ENCODE assay signal across 10 mouse cellular contexts in the genomic region with DNA sequence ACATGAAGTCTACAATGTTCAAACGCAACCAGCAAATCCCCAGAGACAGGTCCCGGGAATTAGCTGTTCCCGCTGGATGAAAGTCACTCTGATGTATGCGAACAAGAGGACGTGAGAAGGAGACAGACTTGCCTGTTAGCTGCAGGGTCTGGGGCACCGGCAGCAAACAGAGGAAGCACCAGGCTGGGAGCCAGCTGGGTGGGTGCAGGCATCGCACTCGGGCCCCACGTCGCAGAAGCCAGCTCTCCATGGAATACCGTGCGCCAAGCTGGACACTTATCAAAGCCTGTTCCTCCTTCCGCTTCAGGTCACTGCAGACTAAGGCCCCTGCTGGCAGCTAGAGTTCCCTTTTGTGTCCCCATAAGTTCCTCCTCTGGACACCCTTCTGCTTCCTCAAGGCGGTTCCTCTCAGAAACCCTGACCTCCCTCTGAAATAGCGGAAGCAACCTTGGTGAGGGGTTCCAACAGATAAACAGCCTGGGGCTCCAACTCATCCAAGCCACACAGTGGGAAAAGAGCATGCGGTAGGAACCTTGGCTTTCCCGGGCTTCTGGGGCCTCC. TPM values are rescaled to one million over a fixed set of nuclear protein-coding genes. Genes with fewer than 3 reads are reported as not detected.
DNase-seq lines count a peak whose midpoint lies in the region; ATAC-seq and TF ChIP-seq lines count a peak whose summit lies in the region.
"Had no signal": no experiment of that assay in that cellular context is flagged by ENCODE, and none has a peak within 500 bp of the region (broad histone marks: within the 10 kb centered on the region; RNA-seq: fewer than 3 reads in every experiment).

Nfam1 (minus strand) TSS at position 326 of the 561 bp plus-strand sequence.

- no peak for TF ChIP-seq POLR2A in small intestine, adult 2 months (IDR thresholded peaks at IDR 0.05; ENCODE audit: low read depth, low read length)

- WGBS in kidney, embryonic 14.5 days, result 52% methylated on average over 17 of the region's 17 CpGs
- WGBS in lung, embryonic 14.5 days, result 33% methylated on average over 17 of the region's 17 CpGs
- 72% methylated on average over 17 of the region's 17 CpGs for WGBS in small intestine, adult 2 months

- DNase-seq in kidney, adult 9 months, result peak; percentile 34
- DNase-seq in heart, postnatal 36 days, result peak; percentile 46 to 56
- DNase-seq in lung, embryonic 14.5 days, result peak; percentile 49
- no peak for DNase-seq in cerebellum, adult 11 months
- no peak for DNase-seq in right cerebral cortex, postnatal 25 days

- no peak within 1 kb of the TSS for H3K4me3 ChIP-seq in kidney, embryonic 14.5 days (ENCODE audit: low read length)
- no peak within 1 kb of the TSS for H3K4me3 ChIP-seq in lung, embryonic 14.5 days (ENCODE audit: low read depth, low read length)
- H3K4me3 ChIP-seq in small intestine, adult 2 months (ENCODE audit: low read depth, low read length), result peak within 1 kb of the TSS; percentile 51

- H3K4me1 ChIP-seq in kidney, embryonic 14.5 days (ENCODE audit: control insufficient read depth, insufficient read depth, low read length), result peaks cover 34% of the 10 kb centered on the region; the same call in 1 of the 2 replicates
- peaks cover 27% of the 10 kb centered on the region for H3K4me1 ChIP-seq in lung, embryonic 14.5 days (ENCODE audit: insufficient read depth)
- peaks cover 4% of the 10 kb centered on the region for H3K4me1 ChIP-seq in small intestine, adult 2 months (ENCODE audit: control insufficient read depth, insufficient read depth, insufficient read length, low read length)

- no peaks in the 10 kb centered on the region for H3K36me3 ChIP-seq in kidney, embryonic 14.5 days (ENCODE audit: control insufficient read depth, insufficient read depth, low read length)
- H3K36me3 ChIP-seq in lung, embryonic 14.5 days (ENCODE audit: insufficient read depth), result no peaks in the 10 kb centered on the region
- no peaks in the 10 kb centered on the region for H3K36me3 ChIP-seq in small intestine, adult 2 months (ENCODE audit: control insufficient read depth, insufficient read depth, low read length)
- H3K36me3 ChIP-seq: G1E had no signal

- H3K9me3 ChIP-seq in kidney, embryonic 14.5 days (ENCODE audit: control insufficient read depth, low read length), result no peaks in the 10 kb centered on the region
- H3K9me3 ChIP-seq in lung, embryonic 14.5 days (ENCODE audit: low read depth, low read length), result no peaks in the 10 kb centered on the region
- H3K9me3 ChIP-seq: G1E had no signal

- H3K27me3 ChIP-seq in kidney, embryonic 14.5 days (ENCODE audit: control insufficient read depth, insufficient read depth, low read length), result peaks cover 11% of the 10 kb centered on the region
- H3K27me3 ChIP-seq in lung, embryonic 14.5 days (ENCODE audit: insufficient read depth, low read length), result peaks cover 12% of the 10 kb centered on the region; the same call in 1 of the 2 replicates
- H3K27me3 ChIP-seq in small intestine, adult 2 months (ENCODE audit: control insufficient read depth, insufficient read depth, low read length), result no peaks in the 10 kb centered on the region

- TF ChIP-seq CTCF in lung, embryonic 14.5 days (IDR thresholded peaks at IDR 0.05; ENCODE audit: low read depth), result no peak
- TF ChIP-seq CTCF in small intestine, adult 2 months (IDR thresholded peaks at IDR 0.05; ENCODE audit: extremely low read depth, insufficient read length, insufficient replicate concordance, low read depth, low read length), result no peak

- intact Hi-C loops in heart, postnatal 36 days (cut with DNase I), result no loop called here

- ATAC-seq in kidney, embryonic 14.5 days (ENCODE audit: low FRiP score, low TSS enrichment), result no peak
- peak; percentile 74 for ATAC-seq in common myeloid progenitor, adult 5-6 weeks (replicated peaks; ENCODE audit: low read depth, poor library complexity, severe bottlenecking)
- ATAC-seq in lung, embryonic 14.5 days (ENCODE audit: insufficient read depth), result no peak

- no peak within 1 kb of the TSS for H3K27ac ChIP-seq in kidney, embryonic 14.5 days (ENCODE audit: low read depth, low read length)
- no peak within 1 kb of the TSS for H3K27ac ChIP-seq in lung, embryonic 14.5 days (ENCODE audit: low read depth)
- H3K27ac ChIP-seq in small intestine, adult 2 months (ENCODE audit: insufficient read depth, low read depth, low read length), result no peak within 1 kb of the TSS
- H3K27ac ChIP-seq: kidney, postnatal 0 days had no signal

- H3K9ac ChIP-seq in kidney, embryonic 14.5 days (ENCODE audit: low read depth, low read length), result no peak within 1 kb of the TSS
- no peak within 1 kb of the TSS; the same call in 1 of the 2 replicates for H3K9ac ChIP-seq in lung, embryonic 14.5 days

- no peak within 1 kb of the TSS; the same call in 1 of the 2 replicates for H3K4me2 ChIP-seq in kidney, embryonic 14.5 days (replicated peaks; ENCODE audit: low read depth, low read length)
- H3K4me2 ChIP-seq in lung, embryonic 14.5 days, result peak within 1 kb of the TSS; percentile 11; the same call in 1 of the 2 replicates

RNA-seq across cellular contexts. Expression of gene Nfam1, which starts in this region (rescaled TPM):
- 2.0 and 3.4 TPM in 2 replicates for polyA plus RNA-seq in kidney, embryonic 14.5 days (2014; fragmentation: Nextera tagmentation; extraction: Ambion mirVana)
- total RNA-seq in common myeloid progenitor, adult 5-6 weeks (2017), result 23.1 and 25.0 TPM in 2 replicates
- 1 to 10 TPM; 2.3 to 4.4 TPM for total RNA-seq in heart, postnatal 36 days (2021)
- polyA plus RNA-seq in lung, embryonic 14.5 days (2014; fragmentation: Nextera tagmentation; extraction: Ambion mirVana), result 3.6 and 3.9 TPM in 2 replicates
- 2.1 TPM in 2 replicates for polyA plus RNA-seq in small intestine, adult 2 months (2012; rRNA removed)

Comparison
In these comparisons a context has a peak if more than half of its experiments do, and no peak if none do; other contexts are left out.
1. DNase-seq: peak in kidney, adult 9 months (single experiment), heart, postnatal 36 days (2 of 2) and lung, embryonic 14.5 days (single experiment); none in cerebellum, adult 11 months (single experiment) and right cerebral cortex, postnatal 25 days (single experiment).